In genomic region chr12:108422495-108422857, GRCm38 (mm10) we compare ENCODE assay signal across 9 mouse cellular contexts. TPM values are rescaled to one million over a fixed set of nuclear protein-coding genes. Genes with fewer than 3 reads are reported as not detected.
DNase-seq lines count a peak whose midpoint lies in the region; ATAC-seq lines count a peak whose summit lies in the region.
"Had no signal": no experiment of that assay in that cellular context is flagged by ENCODE, and none has a peak within 500 bp of the region (broad histone marks: within the 10 kb centered on the region; RNA-seq: fewer than 3 reads in every experiment).

No protein-coding gene starts in this region.

- peaks cover 9% of the 10 kb centered on the region for H3K4me1 ChIP-seq in erythroblast, embryonic 14.5 days (ENCODE audit: control insufficient read depth)
- peaks cover 17% of the 10 kb centered on the region; the same call in 1 of the 2 replicates for H3K4me1 ChIP-seq in embryonic facial prominence, embryonic 14.5 days (ENCODE audit: control insufficient read depth, insufficient read depth, low read length)
- peaks cover 29% of the 10 kb centered on the region for H3K4me1 ChIP-seq in hindbrain, embryonic 12.5 days

- H3K9me3 ChIP-seq in erythroblast, embryonic 14.5 days (ENCODE audit: control insufficient read depth, low read length) = no peaks in the 10 kb centered on the region
- H3K9me3 ChIP-seq in embryonic facial prominence, embryonic 14.5 days (ENCODE audit: control insufficient read depth, low read length) = no peaks in the 10 kb centered on the region
- no peaks in the 10 kb centered on the region for H3K9me3 ChIP-seq in hindbrain, embryonic 12.5 days (replicated peaks)

- DNase-seq in MN1 (ENCODE audit: low spot score) (peak; percentile 23), liver (peak; percentile 34)
- peak; percentile 75 for DNase-seq in embryonic facial prominence, embryonic 14.5 days (ENCODE audit: low spot score)
- peak; percentile 3 for DNase-seq in naive thymus-derived CD4-positive, alpha-beta T cell, adult 2 months (ENCODE audit: low read depth)

- H3K4me2 ChIP-seq in embryonic facial prominence, embryonic 14.5 days (ENCODE audit: low read depth, low read length) = peak overlapping the region; percentile 77
- H3K4me2 ChIP-seq in hindbrain, embryonic 12.5 days (replicated peaks) = peak overlapping the region; percentile 65

- peak overlapping the region; percentile 19 for H3K4me3 ChIP-seq in erythroblast, embryonic 14.5 days (replicated peaks)
- H3K4me3 ChIP-seq in embryonic facial prominence, embryonic 14.5 days (ENCODE audit: low read depth, low read length) = peak overlapping the region; percentile 78
- H3K4me3 ChIP-seq in hindbrain, embryonic 12.5 days = peak overlapping the region; percentile 79

- peak overlapping the region; percentile 90 for H3K9ac ChIP-seq in embryonic facial prominence, embryonic 14.5 days (ENCODE audit: low read depth, low read length)
- H3K9ac ChIP-seq in hindbrain, embryonic 12.5 days = peak overlapping the region; percentile 85

- peak overlapping the region; percentile 86 for H3K27ac ChIP-seq in embryonic facial prominence, embryonic 14.5 days (replicated peaks; ENCODE audit: low read depth, low read length)
- H3K27ac ChIP-seq in hindbrain, embryonic 12.5 days = peak overlapping the region; percentile 94

- ATAC-seq in erythroblast, adult 5-6 weeks (replicated peaks; ENCODE audit: low FRiP score, poor library complexity, severe bottlenecking) = no peak
- peak; percentile 56 for ATAC-seq in embryonic facial prominence, embryonic 14.5 days (ENCODE audit: low read depth)
- peak; percentile 73 for ATAC-seq in hindbrain, embryonic 12.5 days (ENCODE audit: low FRiP score)
- ATAC-seq in granulocyte monocyte progenitor cell, adult 5-6 weeks (replicated peaks; ENCODE audit: poor library complexity, severe bottlenecking) = no peak

- H3K36me3 ChIP-seq in erythroblast, embryonic 14.5 days (ENCODE audit: control insufficient read depth) = no peaks in the 10 kb centered on the region
- H3K36me3 ChIP-seq in embryonic facial prominence, embryonic 14.5 days (ENCODE audit: control insufficient read depth, insufficient read depth, low read length) = no peaks in the 10 kb centered on the region
- H3K36me3 ChIP-seq in hindbrain, embryonic 12.5 days = no peaks in the 10 kb centered on the region

- WGBS in embryonic facial prominence, embryonic 14.5 days = 11% methylated on average over 5 of the region's 14 CpGs
- WGBS in hindbrain, embryonic 12.5 days = under 1% methylated on average over 14 of the region's 14 CpGs

- H3K27me3 ChIP-seq in erythroblast, embryonic 14.5 days (ENCODE audit: control insufficient read depth) = peaks cover 48% of the 10 kb centered on the region
- H3K27me3 ChIP-seq in embryonic facial prominence, embryonic 14.5 days (replicated peaks; ENCODE audit: control insufficient read depth, insufficient read depth, low read length) = no peaks in the 10 kb centered on the region
- H3K27me3 ChIP-seq in hindbrain, embryonic 12.5 days = no peaks in the 10 kb centered on the region

RNA-seq across cellular contexts. Expression of gene Eml1, which starts 51.7 kb away (rescaled TPM):
- polyA plus RNA-seq in erythroblast, embryonic 14.5 days (2012) = 0.02 TPM in 1 of 2 replicates, not detected in the other
- not detected in 2 replicates for total RNA-seq in erythroblast, adult 5-6 weeks (2015; ENCODE audit: low replicate concordance)
- total RNA-seq in erythroblast, adult 5-6 weeks (2017; ENCODE audit: low replicate concordance) = not detected in 2 replicates
- polyA plus RNA-seq in embryonic facial prominence, embryonic 14.5 days (2014; fragmentation: Nextera tagmentation; extraction: Ambion mirVana) = 62.3 and 62.8 TPM in 2 replicates
- 71.8 and 73.0 TPM in 2 replicates for polyA plus RNA-seq in hindbrain, embryonic 12.5 days (2016; fragmentation: Nextera tagmentation; extraction: Ambion mirVana)
- not detected in 2 replicates for total RNA-seq in granulocyte monocyte progenitor cell, adult 5-6 weeks (2014; fragmentation: Nextera tagmentation)
- not detected in 2 replicates for total RNA-seq in granulocyte monocyte progenitor cell, adult 5-6 weeks (2017)
- total RNA-seq: MEL had no signal

Comparison
In these comparisons a context has a peak if more than half of its experiments do, and no peak if none do; other contexts are left out.
1. H3K4me3 ChIP-seq: peak in every context shown above with its lines; median percentile 79 in hindbrain, embryonic 12.5 days; 78 in embryonic facial prominence, embryonic 14.5 days; 19 in erythroblast, embryonic 14.5 days.
2. ATAC-seq: peak in embryonic facial prominence, embryonic 14.5 days (single experiment) and hindbrain, embryonic 12.5 days (single experiment); none in erythroblast, adult 5-6 weeks (single experiment) and granulocyte monocyte progenitor cell, adult 5-6 weeks (single experiment).
3. DNase-seq: peak in every context shown above with its lines; median percentile 75 in embryonic facial prominence, embryonic 14.5 days; 34 in liver; 23 in MN1; 3 in naive thymus-derived CD4-positive, alpha-beta T cell, adult 2 months.
4. RNA of gene Eml1, which starts 51.7 kb away (polyA plus RNA-seq): 71.8 to 73.0 TPM in hindbrain, embryonic 12.5 days and 62.3 to 62.8 TPM in embryonic facial prominence, embryonic 14.5 days; 0.02 TPM in erythroblast, embryonic 14.5 days; every median in the first group is over 10 times any median in the second.